8 mouse cellular contexts compared by ENCODE assay signal in genomic region chr14:76466641-76467323, GRCm38 (mm10). TPM values are rescaled to one million over a fixed set of nuclear protein-coding genes. Genes with fewer than 3 reads are reported as not detected.
DNase-seq lines count a peak whose midpoint lies in the region; ATAC-seq and TF ChIP-seq lines count a peak whose summit lies in the region.

No protein-coding gene starts in this region.

- DNase-seq in left cerebral cortex, adult 11 months (ENCODE audit: low spot score), result peak; percentile 59
- DNase-seq in left cerebral cortex, adult 8-10 months (ENCODE audit: low spot score in 2 of 2), result no peak
- peak; percentile 73 for DNase-seq in embryo, embryonic 9.5 days (ENCODE audit: extremely low spot score)
- DNase-seq in heart, adult 2 months, result peak; percentile 69 to 75
- DNase-seq in kidney, adult 18-20 months, result peak; percentile 68

- no peak overlapping the region for H3K4me3 ChIP-seq in heart, adult 2 months
- H3K4me3 ChIP-seq in limb, embryonic 15.5 days, result no peak overlapping the region
- no peak overlapping the region for H3K4me3 ChIP-seq in stomach, embryonic 14.5 days (ENCODE audit: low read depth, low read length)

- intact Hi-C loops in heart, adult 2 months (cut with DNase I), result loop anchor here (5.0 to 10.0 kb wide), 2 partner anchors 49 to 152 kb away; no protein-coding TSS in a partner anchor

- ATAC-seq in limb, embryonic 15.5 days (ENCODE audit: insufficient number of reproducible peaks, low FRiP score, low TSS enrichment, low read depth), result 0 out of 2 replicates have a peak, but pooled peaks have one; percentile 67
- ATAC-seq in monocyte, adult 5-6 weeks (replicated peaks; ENCODE audit: insufficient number of reproducible peaks, low FRiP score, low TSS enrichment, poor library complexity, severe bottlenecking), result peak; percentile 80
- peak; percentile 80; the same call in 1 of the 2 replicates for ATAC-seq in stomach, embryonic 14.5 days (ENCODE audit: insufficient number of reproducible peaks, insufficient read depth, low FRiP score, low read depth)

- TF ChIP-seq POLR2A in heart, adult 2 months (IDR thresholded peaks at IDR 0.05; ENCODE audit: insufficient read depth, low read depth, low read length), result no peak

- no peaks in the 10 kb centered on the region for H3K9me3 ChIP-seq in limb, embryonic 15.5 days
- H3K9me3 ChIP-seq in stomach, embryonic 14.5 days (ENCODE audit: control insufficient read depth, low read depth, low read length), result no peaks in the 10 kb centered on the region

- H3K27ac ChIP-seq in heart, adult 2 months, result no peak overlapping the region
- no peak overlapping the region for H3K27ac ChIP-seq in limb, embryonic 15.5 days
- no peak overlapping the region for H3K27ac ChIP-seq in stomach, embryonic 14.5 days (ENCODE audit: low read length)

- no peaks in the 10 kb centered on the region for H3K79me2 ChIP-seq in heart, adult 2 months (replicated peaks; ENCODE audit: control insufficient read depth, insufficient read depth, low read length)

- no peak overlapping the region for H3K4me2 ChIP-seq in limb, embryonic 15.5 days
- no peak overlapping the region for H3K4me2 ChIP-seq in stomach, embryonic 14.5 days (replicated peaks; ENCODE audit: low read depth, low read length)

- no peaks in the 10 kb centered on the region; the same call in none of the 2 replicates for H3K4me1 ChIP-seq in heart, adult 2 months (ENCODE audit: control insufficient read depth, insufficient read depth, low read length)
- peaks cover 33% of the 10 kb centered on the region for H3K4me1 ChIP-seq in limb, embryonic 15.5 days
- H3K4me1 ChIP-seq in stomach, embryonic 14.5 days (ENCODE audit: control insufficient read depth, insufficient read depth, low read length), result peaks cover 12% of the 10 kb centered on the region

- H3K36me3 ChIP-seq in heart, adult 2 months (ENCODE audit: control insufficient read depth, insufficient read depth, low read length), result no peaks in the 10 kb centered on the region
- H3K36me3 ChIP-seq in limb, embryonic 15.5 days, result no peaks in the 10 kb centered on the region
- no peaks in the 10 kb centered on the region for H3K36me3 ChIP-seq in stomach, embryonic 14.5 days (ENCODE audit: control insufficient read depth, insufficient read depth, low read length)

- 35% methylated on average over 18 of the region's 18 CpGs for WGBS in heart, adult 2 months
- 34% methylated on average over 18 of the region's 18 CpGs for WGBS in limb, embryonic 15.5 days
- WGBS in stomach, embryonic 14.5 days, result 36% methylated on average over 18 of the region's 18 CpGs

- TF ChIP-seq EP300 in heart, adult 2 months (IDR thresholded peaks at IDR 0.05; ENCODE audit: insufficient read depth, low read depth, low read length), result no peak

- H3K9ac ChIP-seq in heart, adult 2 months (ENCODE audit: low read depth, low read length), result no peak overlapping the region; the same call in 1 of the 2 replicates
- no peak overlapping the region for H3K9ac ChIP-seq in limb, embryonic 15.5 days
- H3K9ac ChIP-seq in stomach, embryonic 14.5 days (replicated peaks; ENCODE audit: low read depth, low read length), result no peak overlapping the region

- TF ChIP-seq CTCF in heart, adult 2 months (IDR thresholded peaks at IDR 0.05), result peak; percentile 76

- no peaks in the 10 kb centered on the region for H3K27me3 ChIP-seq in heart, adult 2 months (ENCODE audit: control insufficient read depth, insufficient read depth, low read length)
- H3K27me3 ChIP-seq in limb, embryonic 15.5 days, result no peaks in the 10 kb centered on the region
- no peaks in the 10 kb centered on the region for H3K27me3 ChIP-seq in stomach, embryonic 14.5 days (ENCODE audit: control insufficient read depth, insufficient read depth, low read length)

RNA-seq across cellular contexts. Expression of gene Tsc22d1, which starts 52.0 kb away (rescaled TPM):
- total RNA-seq in left cerebral cortex, adult 8-10 months (2022), result 100 to 1,000 TPM; 509 to 621 (median 540) TPM
- 100 to 1,000 TPM; 353 to 454 TPM for total RNA-seq in heart, adult 2 months (2021)
- polyA plus RNA-seq in heart, adult 2 months (2012; rRNA removed), result 178 and 361 TPM in 2 replicates
- 543 and 584 TPM in 2 replicates for polyA plus RNA-seq in limb, embryonic 15.5 days (2015; fragmentation: Nextera tagmentation; extraction: Ambion mirVana)
- 38.7 to 298 TPM (median 42.7 TPM) in 3 replicates for total RNA-seq in monocyte, adult 5-6 weeks (2017)
- polyA plus RNA-seq in stomach, embryonic 14.5 days (2014; fragmentation: Nextera tagmentation; extraction: Ambion mirVana), result 656 and 673 TPM in 2 replicates

Comparison
In these comparisons a context has a peak if more than half of its experiments do, and no peak if none do; other contexts are left out.
1. DNase-seq: peak in left cerebral cortex, adult 11 months (single experiment), embryo, embryonic 9.5 days (single experiment), heart, adult 2 months (2 of 2) and kidney, adult 18-20 months (single experiment); none in left cerebral cortex, adult 8-10 months (0 of 2).
2. Peak in every context shown above with its lines, with median percentiles within 50 percentile points of each other: ATAC-seq.